Mouse (Mus musculus): ENCODE results near the gene Mcemp1. TPM values are rescaled to one million over a fixed set of nuclear protein-coding genes. Genes with fewer than 3 reads are reported as not detected.

The Mcemp1 gene
- polyA plus RNA-seq, 1 experiment from 2014 or later = 0.13 TPM

DNA sequence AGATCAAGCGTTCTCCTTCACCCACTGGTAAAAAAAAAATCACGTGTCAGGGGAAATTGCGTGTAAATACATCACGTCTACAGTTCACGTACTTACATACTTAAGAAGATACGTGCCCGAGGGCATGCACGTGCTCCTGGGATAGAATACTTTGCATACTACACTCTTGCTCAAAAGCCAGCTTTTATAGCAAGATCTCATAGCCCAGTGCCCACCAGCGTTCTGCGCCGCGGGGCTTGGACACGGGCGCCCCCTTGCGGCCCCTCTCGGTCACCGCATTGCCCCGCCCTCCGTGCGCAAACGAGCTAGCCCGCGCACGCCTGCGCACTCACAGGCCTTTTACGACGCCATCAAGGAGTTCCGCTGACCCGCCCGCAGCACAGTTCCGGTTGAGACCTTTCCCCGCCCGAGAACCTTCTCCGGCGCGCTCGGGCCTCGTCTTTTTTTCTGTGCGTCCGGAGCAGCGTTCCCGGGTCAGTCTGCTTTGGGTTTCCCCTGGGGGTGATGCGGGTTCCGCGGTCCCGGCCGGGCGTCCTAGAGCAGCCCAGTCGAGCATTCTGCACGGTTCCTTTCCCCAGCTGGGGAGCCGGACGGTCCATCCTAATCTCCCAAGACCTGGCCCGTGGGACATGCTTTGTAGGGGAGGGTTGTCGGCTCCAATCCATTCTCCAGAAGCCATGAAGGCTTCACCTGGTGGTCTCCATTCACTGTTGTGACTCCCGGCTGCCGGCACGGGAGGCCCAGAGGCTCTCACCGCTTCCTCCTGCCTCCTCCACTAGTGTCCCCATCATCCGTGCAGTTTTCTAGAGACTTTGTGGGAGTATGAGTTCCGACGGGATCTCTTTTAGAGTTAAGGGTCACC lies 10.8 kb downstream of the Mcemp1 start, which contains the start of gene Trappc5:
Gene Trappc5, plus strand, starts transcription at position 169 of the 862 bp plus-strand sequence.
- peak within 1 kb of the TSS; percentile 81 for H3K4me3 ChIP-seq
- H3K27ac ChIP-seq = peak within 1 kb of the TSS; percentile 70
- peak within 1 kb of the TSS; percentile 94 for H3K9ac ChIP-seq
- peak within 1 kb of the TSS; percentile 77 for H3K4me2 ChIP-seq (replicated peaks)
- H3K27me3 ChIP-seq (replicated peaks) = no peaks in the 10 kb centered on the region
- peak; percentile 79 for ATAC-seq (ENCODE audit: low FRiP score, low read depth)
- no peaks in the 10 kb centered on the region for H3K9me3 ChIP-seq
- WGBS = 2% methylated on average over 61 of the region's 61 CpGs
- peaks cover 10% of the 10 kb centered on the region for H3K4me1 ChIP-seq
- peaks cover 23% of the 10 kb centered on the region for H3K36me3 ChIP-seq

DNA sequence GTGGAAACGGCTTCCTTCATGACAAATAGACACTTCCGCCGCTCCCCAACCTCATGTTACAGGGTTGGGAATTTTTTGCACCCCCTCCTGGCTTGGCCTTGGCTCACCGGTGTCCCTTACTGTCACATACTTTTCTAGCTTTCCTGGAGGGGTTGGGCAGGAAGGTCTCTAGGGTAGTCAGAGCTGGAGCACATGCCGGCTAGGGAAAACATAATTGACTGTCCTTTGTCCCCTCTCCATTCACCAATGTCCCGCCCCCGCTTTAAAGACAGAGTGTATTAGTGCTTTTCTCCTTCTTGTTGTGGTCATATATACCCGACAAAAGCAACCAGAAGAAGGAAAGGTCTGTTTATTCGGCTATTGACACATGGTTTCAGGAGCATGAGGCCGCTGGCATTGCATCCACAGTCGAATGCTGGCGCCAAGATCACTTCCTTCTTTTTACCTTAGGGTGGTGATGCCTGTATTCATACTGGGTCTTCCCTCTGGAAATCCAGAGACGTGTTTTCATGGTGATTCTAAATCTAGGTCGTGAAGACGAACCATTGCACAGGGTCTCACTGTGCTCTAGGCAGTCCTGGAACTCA lies 11.5 kb downstream of the Mcemp1 start:
- no peak; the same call in 1 of the 2 replicates for ATAC-seq (ENCODE audit: low FRiP score, low read depth)
- H3K9me3 ChIP-seq = no peaks in the 10 kb centered on the region
- H3K36me3 ChIP-seq = peaks cover 23% of the 10 kb centered on the region
- H3K4me2 ChIP-seq (replicated peaks) = peak overlapping the region; percentile 77
- peak overlapping the region; percentile 70; the same call in 1 of the 2 replicates for H3K27ac ChIP-seq
- peak overlapping the region; percentile 94 for H3K9ac ChIP-seq
- WGBS = 5% methylated on average over 15 of the region's 15 CpGs
- H3K4me1 ChIP-seq = peaks cover 10% of the 10 kb centered on the region
- no peaks in the 10 kb centered on the region for H3K27me3 ChIP-seq (replicated peaks)
- H3K4me3 ChIP-seq = peak overlapping the region; percentile 81

DNA sequence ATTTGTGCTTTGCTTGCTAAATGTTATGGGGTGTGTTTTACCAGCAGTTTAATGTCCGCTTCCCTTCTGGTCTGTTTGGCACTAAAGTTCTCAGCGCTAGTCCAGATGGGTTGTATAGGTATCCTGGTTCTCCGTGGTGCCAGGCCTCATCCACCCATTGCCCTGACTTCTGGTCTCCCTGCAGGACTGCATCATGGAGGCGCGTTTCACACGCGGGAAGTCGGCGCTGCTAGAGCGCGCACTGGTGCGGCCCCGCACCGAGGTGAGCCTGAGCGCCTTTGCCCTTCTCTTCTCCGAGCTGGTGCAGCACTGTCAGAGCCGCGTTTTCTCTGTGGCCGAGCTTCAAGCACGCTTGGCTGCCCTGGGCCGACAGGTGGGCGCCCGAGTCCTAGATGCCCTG lies 13.3 kb downstream of the Mcemp1 start:
- WGBS = 96% methylated on average over 23 of the region's 23 CpGs
- no peaks in the 10 kb centered on the region for H3K9me3 ChIP-seq
- no peak overlapping the region for H3K9ac ChIP-seq
- ATAC-seq (ENCODE audit: low FRiP score, low read depth) = no peak
- H3K4me1 ChIP-seq = peaks cover 10% of the 10 kb centered on the region
- no peak overlapping the region for H3K4me2 ChIP-seq (replicated peaks)
- no peak overlapping the region for H3K4me3 ChIP-seq
- H3K36me3 ChIP-seq = peaks cover 23% of the 10 kb centered on the region
- no peak overlapping the region for H3K27ac ChIP-seq
- H3K27me3 ChIP-seq (replicated peaks) = no peaks in the 10 kb centered on the region

DNA sequence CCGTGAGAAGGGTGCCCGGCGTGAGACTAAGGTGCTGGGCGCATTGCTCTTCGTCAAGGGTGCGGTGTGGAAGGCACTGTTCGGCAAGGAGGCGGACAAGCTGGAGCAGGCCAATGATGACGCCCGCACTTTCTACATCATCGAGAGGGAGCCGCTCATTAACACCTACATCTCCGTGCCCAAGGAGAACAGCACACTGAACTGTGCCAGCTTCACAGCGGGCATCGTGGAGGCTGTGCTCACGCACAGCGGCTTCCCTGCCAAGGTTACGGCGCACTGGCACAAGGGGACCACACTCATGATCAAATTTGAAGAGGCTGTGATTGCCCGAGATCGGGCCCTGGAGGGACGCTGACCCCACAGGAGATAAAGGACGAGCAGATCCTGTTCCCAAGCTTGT lies 13.7 kb downstream of the Mcemp1 start:
- peaks cover 10% of the 10 kb centered on the region for H3K4me1 ChIP-seq
- no peak for ATAC-seq (ENCODE audit: low FRiP score, low read depth)
- WGBS = 97% methylated on average over 23 of the region's 23 CpGs
- peaks cover 23% of the 10 kb centered on the region for H3K36me3 ChIP-seq
- no peak overlapping the region for H3K4me3 ChIP-seq
- no peak overlapping the region for H3K4me2 ChIP-seq (replicated peaks)
- no peaks in the 10 kb centered on the region for H3K27me3 ChIP-seq (replicated peaks)
- no peak overlapping the region for H3K9ac ChIP-seq
- no peaks in the 10 kb centered on the region for H3K9me3 ChIP-seq
- no peak overlapping the region for H3K27ac ChIP-seq

DNA sequence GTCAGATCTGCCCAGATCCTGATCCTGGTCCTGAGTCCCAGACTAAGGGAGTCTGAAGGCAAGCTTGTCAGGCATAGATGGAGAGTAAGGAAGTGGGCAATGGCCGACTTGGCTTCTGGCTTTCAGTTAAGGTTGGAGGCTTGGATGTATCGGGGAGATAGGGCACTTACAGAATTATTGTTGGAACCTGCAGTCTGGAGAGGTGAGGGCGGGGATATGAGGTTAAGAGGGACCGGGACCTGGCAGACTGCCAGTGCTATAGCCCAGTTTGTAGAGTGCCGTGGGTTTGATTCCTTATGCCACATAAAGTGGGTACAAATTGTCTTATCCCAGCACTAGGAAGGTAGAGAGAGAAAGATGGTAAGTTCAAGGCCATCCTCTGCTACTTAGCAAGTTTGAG lies 14.1 kb downstream of the Mcemp1 start:
- H3K27me3 ChIP-seq (replicated peaks) = no peaks in the 10 kb centered on the region
- H3K4me3 ChIP-seq = no peak overlapping the region
- no peaks in the 10 kb centered on the region for H3K9me3 ChIP-seq
- H3K36me3 ChIP-seq = peaks cover 23% of the 10 kb centered on the region
- H3K27ac ChIP-seq = no peak overlapping the region
- WGBS = 95% methylated on average over 5 of the region's 5 CpGs
- peaks cover 10% of the 10 kb centered on the region for H3K4me1 ChIP-seq
- no peak overlapping the region for H3K4me2 ChIP-seq (replicated peaks)
- H3K9ac ChIP-seq = no peak overlapping the region
- no peak for ATAC-seq (ENCODE audit: low FRiP score, low read depth)

DNA sequence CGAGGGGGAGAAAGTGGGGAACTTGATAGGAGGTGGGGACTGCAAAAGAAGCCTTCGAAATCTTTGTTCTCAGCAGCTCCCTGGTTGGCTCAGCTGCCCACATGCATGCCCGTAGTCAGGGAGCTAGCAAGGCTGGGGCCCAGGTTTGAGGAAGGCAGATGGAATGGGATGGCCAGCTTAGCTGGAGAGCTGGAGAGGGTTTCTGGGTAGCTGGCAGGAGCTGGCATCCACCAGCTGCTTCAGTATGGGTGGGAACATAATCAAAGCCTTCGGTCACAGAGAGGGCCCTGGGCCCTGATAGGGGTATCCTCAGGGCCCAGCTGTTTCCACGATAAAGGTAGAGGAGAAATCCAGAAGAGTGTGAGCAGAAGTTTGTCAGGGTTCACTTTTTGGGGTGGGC lies 16.9 kb downstream of the Mcemp1 start:
- 91% methylated on average over 5 of the region's 5 CpGs for WGBS
- peaks cover 6% of the 10 kb centered on the region for H3K4me1 ChIP-seq
- H3K27ac ChIP-seq = no peak overlapping the region
- H3K4me3 ChIP-seq = no peak overlapping the region
- no peaks in the 10 kb centered on the region for H3K27me3 ChIP-seq (replicated peaks)
- no peaks in the 10 kb centered on the region for H3K9me3 ChIP-seq
- H3K36me3 ChIP-seq = peaks cover 23% of the 10 kb centered on the region
- ATAC-seq (ENCODE audit: low FRiP score, low read depth) = no peak
- H3K4me2 ChIP-seq (replicated peaks) = no peak overlapping the region
- H3K9ac ChIP-seq = no peak overlapping the region

DNA sequence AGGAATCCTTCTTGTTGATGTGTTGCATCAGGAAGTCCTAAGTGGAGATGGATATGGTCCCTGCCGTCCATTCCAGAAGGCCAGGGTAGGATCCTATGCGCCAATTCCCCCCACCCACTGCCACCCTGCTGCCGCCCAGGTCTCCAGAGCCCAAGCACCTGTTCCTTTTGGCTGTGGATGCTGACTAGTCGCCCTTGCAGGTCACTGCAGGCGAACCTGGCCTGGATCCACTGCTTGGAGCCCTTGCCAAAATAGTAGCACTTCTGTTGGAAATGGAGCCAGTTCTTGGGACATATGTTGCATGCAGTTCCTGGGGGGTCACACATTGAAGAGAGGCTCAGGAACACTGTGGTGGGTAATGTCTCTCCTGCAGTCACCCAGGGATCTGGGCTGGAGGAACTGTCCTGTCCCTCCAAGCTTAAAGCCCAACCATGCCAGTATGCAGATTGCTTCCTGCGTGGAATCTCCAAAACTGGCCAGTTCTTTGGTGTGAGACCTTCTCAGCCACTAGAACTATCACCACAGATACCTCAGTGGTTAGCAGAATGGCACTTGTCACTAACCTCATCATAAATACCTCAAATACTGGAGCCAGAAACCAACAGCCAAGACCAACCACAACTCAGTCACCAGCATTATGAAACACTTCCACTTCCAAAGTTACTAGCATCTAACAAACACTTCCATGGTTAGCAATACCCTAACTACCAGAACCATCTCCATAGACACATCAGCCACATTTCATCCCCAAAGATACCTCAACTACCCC lies 18.0 kb downstream of the Mcemp1 start:
- Histone ChIP-seq H3K9ac (no peak overlapping the region), H3K9me3 (no peaks in the 10 kb centered on the region), H3K27me3 (replicated peaks) (no peaks in the 10 kb centered on the region), H3K36me3 (peaks cover 23% of the 10 kb centered on the region), H3K4me3 (no peak overlapping the region), H3K4me2 (replicated peaks) (no peak overlapping the region), H3K4me1 (no peaks in the 10 kb centered on the region), H3K27ac (no peak overlapping the region)
- no peak for ATAC-seq (ENCODE audit: low FRiP score, low read depth)
- 77% methylated on average over 6 of the region's 6 CpGs for WGBS

DNA sequence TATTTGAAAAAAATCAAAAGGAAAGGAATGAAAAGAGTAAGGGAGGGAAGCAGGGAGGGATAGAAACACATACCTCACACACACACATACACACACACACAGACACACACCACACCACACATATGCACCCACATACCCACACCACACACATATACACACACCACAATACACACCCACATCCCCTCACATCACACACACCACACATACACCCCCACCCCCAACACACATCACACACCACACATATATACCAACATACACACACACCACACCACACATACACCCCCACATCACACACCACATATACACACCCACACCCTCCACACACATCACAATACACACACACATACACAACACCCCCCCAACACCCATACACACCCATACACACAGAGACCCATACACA lies 19.0 kb downstream of the Mcemp1 start:
- no peaks in the 10 kb centered on the region for H3K27me3 ChIP-seq (replicated peaks)
- H3K27ac ChIP-seq = no peak overlapping the region
- no peak overlapping the region for H3K9ac ChIP-seq
- H3K36me3 ChIP-seq = peaks cover 14% of the 10 kb centered on the region
- no peak overlapping the region for H3K4me2 ChIP-seq (replicated peaks)
- no peaks in the 10 kb centered on the region for H3K9me3 ChIP-seq
- no peak overlapping the region for H3K4me3 ChIP-seq
- no peaks in the 10 kb centered on the region for H3K4me1 ChIP-seq
- no peak for ATAC-seq (ENCODE audit: low FRiP score, low read depth)

DNA sequence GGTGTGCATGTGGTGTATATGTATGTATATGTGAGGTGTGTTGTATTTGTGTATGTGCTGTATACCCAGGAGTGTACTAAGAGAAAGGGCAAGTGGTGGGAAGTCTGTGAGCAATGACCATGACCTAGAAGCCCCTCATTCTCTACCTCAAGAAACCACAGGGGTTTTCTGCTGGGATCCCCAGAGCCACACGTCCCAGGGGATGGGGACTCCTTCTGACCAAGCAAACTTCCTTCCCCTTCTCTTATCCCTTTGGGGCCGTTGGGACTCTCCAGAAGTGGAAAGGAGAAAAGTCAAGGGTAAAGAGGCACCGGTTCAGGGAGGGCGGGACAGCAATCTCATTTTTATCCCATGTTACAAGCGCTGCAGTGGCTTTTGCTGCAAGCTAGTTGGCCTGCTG lies 19.9 kb downstream of the Mcemp1 start:
- Histone ChIP-seq H3K4me3 (no peak overlapping the region), H3K27ac (no peak overlapping the region), H3K9ac (no peak overlapping the region), H3K36me3 (peaks cover 6% of the 10 kb centered on the region), H3K4me2 (replicated peaks) (no peak overlapping the region), H3K9me3 (no peaks in the 10 kb centered on the region), H3K27me3 (replicated peaks) (no peaks in the 10 kb centered on the region), H3K4me1 (no peaks in the 10 kb centered on the region)
- 72% methylated on average over 5 of the region's 5 CpGs for WGBS
- no peak for ATAC-seq (ENCODE audit: low FRiP score, low read depth)

DNA sequence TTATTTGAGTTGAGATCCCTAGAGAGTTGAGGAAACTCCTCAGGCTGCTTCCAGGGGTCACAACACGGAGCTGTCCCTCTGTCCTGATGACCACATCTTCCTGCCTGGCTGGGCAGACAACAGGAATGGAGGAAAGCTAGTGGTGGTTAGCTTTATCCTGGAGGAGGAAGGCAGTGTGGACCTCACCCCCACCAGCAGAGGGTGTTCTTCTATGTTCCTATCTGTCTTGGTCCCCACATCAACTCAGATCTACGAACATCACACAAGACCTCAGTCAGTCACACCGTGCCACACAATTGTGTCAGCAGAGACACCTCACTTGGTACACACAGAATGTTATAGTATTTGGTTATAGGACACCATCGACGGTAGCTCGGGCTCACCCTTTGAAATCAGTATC lies 22.0 kb downstream of the Mcemp1 start:
- 78% methylated on average over 6 of the region's 6 CpGs for WGBS
- no peak overlapping the region for H3K4me3 ChIP-seq
- no peaks in the 10 kb centered on the region for H3K36me3 ChIP-seq
- H3K27me3 ChIP-seq (replicated peaks) = no peaks in the 10 kb centered on the region
- H3K4me1 ChIP-seq = no peaks in the 10 kb centered on the region
- H3K9ac ChIP-seq = no peak overlapping the region
- H3K27ac ChIP-seq = no peak overlapping the region
- no peaks in the 10 kb centered on the region for H3K9me3 ChIP-seq
- no peak overlapping the region for H3K4me2 ChIP-seq (replicated peaks)
- no peak for ATAC-seq (ENCODE audit: low FRiP score, low read depth)

DNA sequence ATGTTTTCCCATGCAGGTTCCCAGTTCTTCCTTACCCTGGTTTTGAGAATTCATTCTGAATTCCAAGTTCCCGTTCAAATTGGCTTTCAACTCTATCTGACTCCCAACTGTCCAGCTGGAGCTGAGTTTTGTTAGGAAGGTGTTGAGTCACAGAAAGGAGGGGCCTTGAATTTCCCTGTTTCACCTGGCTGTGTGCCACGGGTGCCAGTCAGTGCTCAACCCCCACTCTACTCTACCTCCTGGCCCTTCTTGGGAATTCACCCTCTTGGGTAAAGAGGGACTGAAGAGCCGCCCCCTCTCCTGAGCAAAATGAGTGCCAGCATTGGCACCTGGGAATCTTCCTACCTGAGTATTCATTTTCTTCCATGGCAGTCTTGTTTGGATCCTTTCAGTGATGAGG lies 25.2 kb downstream of the Mcemp1 start:
- 0 out of 2 replicates have a peak, but pooled peaks cover 3% of the 10 kb centered on the region for H3K9me3 ChIP-seq
- H3K9ac ChIP-seq = no peak overlapping the region
- H3K4me2 ChIP-seq (replicated peaks) = no peak overlapping the region
- H3K27me3 ChIP-seq (replicated peaks) = no peaks in the 10 kb centered on the region
- no peaks in the 10 kb centered on the region for H3K4me1 ChIP-seq
- no peaks in the 10 kb centered on the region for H3K36me3 ChIP-seq
- no peak for ATAC-seq (ENCODE audit: low FRiP score, low read depth)
- H3K4me3 ChIP-seq = no peak overlapping the region
- 81% methylated on average over 3 of the region's 3 CpGs for WGBS
- no peak overlapping the region for H3K27ac ChIP-seq

DNA sequence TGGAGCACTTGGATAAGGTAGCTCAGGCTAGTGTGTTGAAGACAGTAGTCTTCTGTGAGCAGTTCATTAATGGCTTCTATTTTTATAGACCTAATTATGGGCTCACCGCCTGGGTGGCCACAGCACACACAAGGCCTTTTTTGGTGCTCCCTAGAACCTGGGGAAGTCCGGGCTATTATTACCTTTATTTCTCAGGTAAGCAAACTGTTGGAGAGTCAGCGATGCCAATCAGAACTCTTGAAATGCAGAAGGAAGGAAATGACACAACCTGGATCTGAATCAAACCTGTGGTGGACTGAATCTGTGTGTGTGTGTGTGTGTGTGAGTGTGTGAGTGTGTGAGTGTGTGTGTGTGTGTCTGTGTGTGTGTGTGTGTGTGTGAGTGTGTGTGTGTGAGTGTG lies 28.6 kb downstream of the Mcemp1 start, which contains the start of gene Fcer2a:
Gene Fcer2a, minus strand, starts transcription at position 55 of the 400 bp plus-strand sequence.
- 0 out of 2 replicates have a peak, but pooled peaks cover 3% of the 10 kb centered on the region for H3K9me3 ChIP-seq
- H3K27me3 ChIP-seq (replicated peaks) = no peaks in the 10 kb centered on the region
- no peaks in the 10 kb centered on the region for H3K36me3 ChIP-seq
- WGBS = 80% methylated on average over 3 of the region's 3 CpGs
- H3K4me1 ChIP-seq = no peaks in the 10 kb centered on the region
- H3K4me3 ChIP-seq = no peak within 1 kb of the TSS
- no peak within 1 kb of the TSS for H3K4me2 ChIP-seq (replicated peaks)
- H3K27ac ChIP-seq = no peak within 1 kb of the TSS
- no peak within 1 kb of the TSS for H3K9ac ChIP-seq
- ATAC-seq (ENCODE audit: low FRiP score, low read depth) = no peak
